Mouse (Mus musculus): ENCODE measurements around the gene Crebrf.

GRCm38 (mm10) chr17:26689810-26690209, 25.6 kb upstream of the Crebrf start:
- TF ChIP-seq POLR2A (IDR thresholded peaks at IDR 0.05; ENCODE audit: low read depth, low read length) (no peak), CTCF (conservative IDR thresholded peaks at IDR 0.05; ENCODE audit: insufficient read depth, insufficient read length, low read depth, low read length) (no peak)
